Mouse (Mus musculus): ENCODE results near the gene Ppp2r2d. TPM values are rescaled to one million over a fixed set of nuclear protein-coding genes. Genes with fewer than 3 reads are reported as not detected.

The Ppp2r2d gene
- total RNA-seq, 1 experiment from 2014 or later: 46.1 TPM

GRCm38 (mm10) chr7:138848028-138848920 is 2.4 kb downstream of the Ppp2r2d start:
- no peak for ATAC-seq (replicated peaks in 1 of 2; ENCODE audit: insufficient read depth in 1 of 2, low FRiP score in 2 of 2, low TSS enrichment in 1 of 2, low read depth in 1 of 2, poor library complexity in 2 of 2, severe bottlenecking in 2 of 2)

- no peak for ATAC-seq (replicated peaks in 1 of 2; ENCODE audit: insufficient read depth in 1 of 2, low FRiP score in 2 of 2, low TSS enrichment in 1 of 2, low read depth in 1 of 2, poor library complexity in 2 of 2, severe bottlenecking in 2 of 2)
Observed at GRCm38 (mm10) chr7:138850083-138850482, 4.2 kb downstream of the Ppp2r2d start.

- no peak for ATAC-seq (replicated peaks in 1 of 2; ENCODE audit: insufficient read depth in 1 of 2, low FRiP score in 2 of 2, low TSS enrichment in 1 of 2, low read depth in 1 of 2, poor library complexity in 2 of 2, severe bottlenecking in 2 of 2)
Observed at GRCm38 (mm10) chr7:138853417-138854031, 7.6 kb downstream of the Ppp2r2d start.

GRCm38 (mm10) chr7:138854201-138854600 is 8.3 kb downstream of the Ppp2r2d start:
- no peak for ATAC-seq (replicated peaks in 1 of 2; ENCODE audit: insufficient read depth in 1 of 2, low FRiP score in 2 of 2, low TSS enrichment in 1 of 2, low read depth in 1 of 2, poor library complexity in 2 of 2, severe bottlenecking in 2 of 2)

GRCm38 (mm10) chr7:138856670-138857069 is 10.8 kb downstream of the Ppp2r2d start:
- ATAC-seq (replicated peaks in 1 of 2; ENCODE audit: insufficient read depth in 1 of 2, low FRiP score in 2 of 2, low TSS enrichment in 1 of 2, low read depth in 1 of 2, poor library complexity in 2 of 2, severe bottlenecking in 2 of 2): no peak

GRCm38 (mm10) chr7:138863950-138864572 is 18.2 kb downstream of the Ppp2r2d start:
- no peak for ATAC-seq (replicated peaks in 1 of 2; ENCODE audit: insufficient read depth in 1 of 2, low FRiP score in 2 of 2, low TSS enrichment in 1 of 2, low read depth in 1 of 2, poor library complexity in 2 of 2, severe bottlenecking in 2 of 2)

- no peak for ATAC-seq (replicated peaks in 1 of 2; ENCODE audit: insufficient read depth in 1 of 2, low FRiP score in 2 of 2, low TSS enrichment in 1 of 2, low read depth in 1 of 2, poor library complexity in 2 of 2, severe bottlenecking in 2 of 2)
Observed at GRCm38 (mm10) chr7:138864776-138865175, 18.9 kb downstream of the Ppp2r2d start.

- ATAC-seq (replicated peaks in 1 of 2; ENCODE audit: insufficient read depth in 1 of 2, low FRiP score in 2 of 2, low TSS enrichment in 1 of 2, low read depth in 1 of 2, poor library complexity in 2 of 2, severe bottlenecking in 2 of 2): no peak
Observed at GRCm38 (mm10) chr7:138867286-138867685, 21.4 kb downstream of the Ppp2r2d start.

- no peak for ATAC-seq (replicated peaks in 1 of 2; ENCODE audit: insufficient read depth in 1 of 2, low FRiP score in 2 of 2, low TSS enrichment in 1 of 2, low read depth in 1 of 2, poor library complexity in 2 of 2, severe bottlenecking in 2 of 2)
Observed at GRCm38 (mm10) chr7:138868316-138868715, 22.4 kb downstream of the Ppp2r2d start.

- ATAC-seq (replicated peaks in 1 of 2; ENCODE audit: insufficient read depth in 1 of 2, low FRiP score in 2 of 2, low TSS enrichment in 1 of 2, low read depth in 1 of 2, poor library complexity in 2 of 2, severe bottlenecking in 2 of 2): no peak
Observed at GRCm38 (mm10) chr7:138872956-138873355, 27.1 kb downstream of the Ppp2r2d start.

- ATAC-seq (replicated peaks in 1 of 2; ENCODE audit: insufficient read depth in 1 of 2, low FRiP score in 2 of 2, low TSS enrichment in 1 of 2, low read depth in 1 of 2, poor library complexity in 2 of 2, severe bottlenecking in 2 of 2): no peak
Observed at GRCm38 (mm10) chr7:138875031-138875430, 29.2 kb downstream of the Ppp2r2d start.

- ATAC-seq (replicated peaks in 1 of 2; ENCODE audit: insufficient read depth in 1 of 2, low FRiP score in 2 of 2, low TSS enrichment in 1 of 2, low read depth in 1 of 2, poor library complexity in 2 of 2, severe bottlenecking in 2 of 2): no peak
Observed at GRCm38 (mm10) chr7:138883724-138884123, 37.8 kb downstream of the Ppp2r2d start.

- ATAC-seq (replicated peaks in 1 of 2; ENCODE audit: insufficient read depth in 1 of 2, low FRiP score in 2 of 2, low TSS enrichment in 1 of 2, low read depth in 1 of 2, poor library complexity in 2 of 2, severe bottlenecking in 2 of 2): peak in 1 of 2 experiments; percentile 36; a peak in 2 of 4 replicates
Observed at GRCm38 (mm10) chr7:138885365-138886289, 39.7 kb downstream of the Ppp2r2d start.

GRCm38 (mm10) chr7:138898122-138898521 is 52.2 kb downstream of the Ppp2r2d start:
- no peak for ATAC-seq (replicated peaks in 1 of 2; ENCODE audit: insufficient read depth in 1 of 2, low FRiP score in 2 of 2, low TSS enrichment in 1 of 2, low read depth in 1 of 2, poor library complexity in 2 of 2, severe bottlenecking in 2 of 2)

- no peak for ATAC-seq (replicated peaks in 1 of 2; ENCODE audit: insufficient read depth in 1 of 2, low FRiP score in 2 of 2, low TSS enrichment in 1 of 2, low read depth in 1 of 2, poor library complexity in 2 of 2, severe bottlenecking in 2 of 2)
Observed at GRCm38 (mm10) chr7:138898743-138899142, 52.9 kb downstream of the Ppp2r2d start.

GRCm38 (mm10) chr7:138903886-138904435 is 58.1 kb downstream of the Ppp2r2d start:
- no peak for ATAC-seq (replicated peaks in 1 of 2; ENCODE audit: insufficient read depth in 1 of 2, low FRiP score in 2 of 2, low TSS enrichment in 1 of 2, low read depth in 1 of 2, poor library complexity in 2 of 2, severe bottlenecking in 2 of 2)

- no peak for ATAC-seq (replicated peaks in 1 of 2; ENCODE audit: insufficient read depth in 1 of 2, low FRiP score in 2 of 2, low TSS enrichment in 1 of 2, low read depth in 1 of 2, poor library complexity in 2 of 2, severe bottlenecking in 2 of 2)
Observed at GRCm38 (mm10) chr7:138906441-138906840, 60.6 kb downstream of the Ppp2r2d start.

All from hematopoietic stem cell, adult 5-6 weeks (primary cell).